Mouse (Mus musculus) hindbrain, postnatal 0 days (tissue): ENCODE results near the gene Hoxb5. TPM values are rescaled to one million over a fixed set of nuclear protein-coding genes. Genes with fewer than 3 reads are reported as not detected.

Experiments used
- ATAC-seq: fragments of 200-750 bp; cut with Nextera tagmentation; 2 replicates; pipeline ENCODE4 v1.8.0; 2017; ENCODE audit warnings: mild to moderate bottlenecking, moderate TSS enrichment, moderate library complexity
- DNase-seq: peaks from one replicate; pipeline ENCODE4 v3.0.0-alpha.2; 2015; ENCODE audit warnings: low spot score
- H3K27ac ChIP-seq: fragments of 300-500 bp; sonication (generic); 2 replicates; pipeline ENCODE4 v1.5.1; 2014; ENCODE audit warnings: mild to moderate bottlenecking
- H3K27me3 ChIP-seq: fragments of 300-500 bp; sonication (generic); 2 replicates; pipeline ENCODE4 v1.6.1; 2014; ENCODE audit warnings: low read length, mixed read lengths; ENCODE audit not compliant: insufficient read depth
- H3K36me3 ChIP-seq: fragments of 300-500 bp; sonication (generic); 2 replicates; pipeline ENCODE4 v1.6.1; 2014; ENCODE audit warnings: low read length, mixed read lengths; ENCODE audit not compliant: insufficient read depth
- H3K4me1 ChIP-seq: fragments of 300-500 bp; sonication (generic); 2 replicates; pipeline ENCODE4 v1.6.1; 2014; ENCODE audit warnings: antibody characterized with exemption, low read length, mixed read lengths; ENCODE audit not compliant: insufficient read depth
- H3K4me2 ChIP-seq: fragments of 300-500 bp; sonication (generic); 2 replicates; pipeline ENCODE4 v1.6.1; 2014; ENCODE audit warnings: low read depth, mild to moderate bottlenecking, low read length, moderate library complexity, mixed read lengths
- H3K4me3 ChIP-seq: fragments of 300-500 bp; sonication (generic); 2 replicates; pipeline ENCODE4 v1.5.1; 2014; ENCODE audit warnings: low read length
- H3K9ac ChIP-seq: fragments of 300-500 bp; sonication (generic); replicated peaks from 2 replicates; pipeline ENCODE4 v1.6.1; 2014; ENCODE audit warnings: mild to moderate bottlenecking, low read length, moderate library complexity, mixed read lengths
- H3K9me3 ChIP-seq: fragments of 300-500 bp; sonication (generic); 2 replicates; pipeline ENCODE4 v1.6.1; 2016; ENCODE audit warnings: low read length, mixed read lengths
- CTCF ChIP-seq: IDR thresholded peaks from 2 replicates; pipeline ENCODE4 v1.5.1; 2016; ENCODE audit warnings: antibody characterized with exemption, control low read depth, low read depth
- WGBS: fragments of 180-500 bp; shearing (Covaris S2); extraction: QIAGEN DNeasy Blood & Tissue Kit; methylation state at CpG from one replicate; pipeline ENCODE4 v1.1.7; 2014; 5-methylcytosine and 5-hydroxymethylcytosine counted together
- polyA plus RNA-seq: library from polyadenylated mRNA; unstranded; fragments of >200 nt; fragmentation: Nextera tagmentation; extraction: Ambion mirVana; gene quantifications from 2 replicates; pipeline ENCODE4 v1.2.1, GENCODE M21; 2015
- total RNA-seq: library from RNA; depleted of rRNA; stranded (reverse); fragments of >200 nt; gene quantifications from 2 replicates; pipeline ENCODE4 v1.2.3, GENCODE M21; 2014

The Hoxb5 gene
- total and polyA plus RNA-seq, 2 experiments from 2014 or later = 24.3 to 113 TPM

DNA sequence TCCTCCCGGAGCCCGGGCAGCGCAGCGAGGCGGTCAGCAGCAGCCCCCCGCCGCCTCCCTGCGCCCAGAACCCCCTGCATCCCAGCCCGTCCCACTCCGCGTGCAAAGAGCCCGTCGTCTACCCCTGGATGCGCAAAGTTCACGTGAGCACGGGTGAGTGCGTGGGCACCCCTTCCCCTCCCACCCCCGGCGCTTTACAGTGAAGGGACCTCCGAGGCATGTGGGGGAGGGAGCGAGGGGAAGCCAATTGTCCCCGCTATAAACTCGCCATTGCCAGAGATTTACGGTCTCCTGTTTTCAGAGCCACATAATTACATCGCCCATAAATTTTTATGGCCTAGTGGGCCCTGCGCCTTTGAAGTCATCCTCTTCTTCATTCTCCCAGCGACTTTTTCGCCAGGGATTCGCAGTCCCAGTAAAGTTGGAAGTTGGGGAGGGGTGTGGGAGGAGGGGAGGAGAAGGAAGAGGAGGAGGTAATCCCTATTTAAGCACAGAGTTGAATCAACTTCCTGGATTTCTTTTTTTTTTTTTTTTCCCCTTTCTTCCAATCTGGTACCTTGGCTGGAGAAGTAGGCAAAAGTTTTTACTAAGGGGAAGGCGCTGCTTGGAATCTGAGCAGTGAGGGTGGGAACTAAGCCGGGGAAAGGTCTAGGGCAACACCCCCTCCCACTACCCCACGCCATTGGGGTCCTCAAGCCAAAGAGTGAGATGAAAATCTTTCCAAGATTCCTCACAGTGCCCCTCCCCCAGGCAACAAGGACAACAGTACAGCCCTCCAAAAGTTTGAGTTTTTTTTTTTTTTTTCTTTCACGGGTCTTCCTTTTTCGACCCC, 16.2 kb downstream of the Hoxb5 start:
- Histone ChIP-seq H3K27me3 (peaks cover 71% of the 10 kb centered on the region), H3K27ac (peak overlapping the region; percentile 85), H3K9me3 (no peaks in the 10 kb centered on the region), H3K4me1 (no peaks in the 10 kb centered on the region), H3K36me3 (no peaks in the 10 kb centered on the region), H3K9ac (peak overlapping the region; percentile 60), H3K4me3 (peak overlapping the region; percentile 35), H3K4me2 (peak overlapping the region; percentile 56)
- ATAC-seq = 0 out of 2 replicates have a peak, but pooled peaks have one; percentile 31
- no peak for TF ChIP-seq CTCF
- no peak for DNase-seq
- WGBS = 2% methylated on average over 34 of the region's 34 CpGs

- DNase-seq (no peak), ATAC-seq (no peak; the same call in 1 of the 2 replicates)
- Histone ChIP-seq H3K27me3 (peaks cover 73% of the 10 kb centered on the region), H3K4me3 (peak overlapping the region; percentile 35), H3K4me1 (no peaks in the 10 kb centered on the region), H3K9ac (peak overlapping the region; percentile 18), H3K9me3 (no peaks in the 10 kb centered on the region), H3K4me2 (peak overlapping the region; percentile 56), H3K36me3 (no peaks in the 10 kb centered on the region), H3K27ac (peak overlapping the region; percentile 85)
- no peak for TF ChIP-seq CTCF
- WGBS = 1% methylated on average over 29 of the region's 29 CpGs
Measured at GRCm38 (mm10) chr11:96319910-96320309, 16.8 kb downstream of the Hoxb5 start.

DNA sequence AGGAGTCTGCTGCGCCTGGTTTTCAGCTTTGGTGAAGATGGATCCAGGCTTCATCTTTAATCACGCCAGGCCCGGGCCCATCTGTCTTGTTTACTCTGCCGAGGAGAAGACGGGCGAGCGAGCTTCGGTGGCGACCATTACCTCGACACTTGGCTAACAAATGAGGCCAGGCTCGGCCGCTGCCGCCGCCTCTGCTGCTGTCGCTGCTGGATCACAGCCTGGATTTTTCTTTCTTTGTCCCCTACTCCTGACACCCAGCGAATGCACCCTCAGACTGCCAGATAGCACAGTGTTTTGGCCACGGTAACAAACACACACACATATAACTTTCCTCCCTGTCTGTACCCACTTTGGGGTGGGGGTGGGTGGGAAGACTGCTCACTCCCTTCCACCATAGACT, 17.6 kb downstream of the Hoxb5 start:
- no peaks in the 10 kb centered on the region for H3K4me1 ChIP-seq
- H3K9me3 ChIP-seq = no peaks in the 10 kb centered on the region
- 8% methylated on average over 17 of the region's 17 CpGs for WGBS
- H3K27ac ChIP-seq = peak overlapping the region; percentile 85
- DNase-seq = peak; percentile 60
- no peak for ATAC-seq
- H3K36me3 ChIP-seq = no peaks in the 10 kb centered on the region
- peak overlapping the region; percentile 35 for H3K4me3 ChIP-seq
- peak overlapping the region; percentile 56 for H3K4me2 ChIP-seq
- peaks cover 73% of the 10 kb centered on the region for H3K27me3 ChIP-seq
- no peak for TF ChIP-seq CTCF
- H3K9ac ChIP-seq = peak overlapping the region; percentile 18

DNA sequence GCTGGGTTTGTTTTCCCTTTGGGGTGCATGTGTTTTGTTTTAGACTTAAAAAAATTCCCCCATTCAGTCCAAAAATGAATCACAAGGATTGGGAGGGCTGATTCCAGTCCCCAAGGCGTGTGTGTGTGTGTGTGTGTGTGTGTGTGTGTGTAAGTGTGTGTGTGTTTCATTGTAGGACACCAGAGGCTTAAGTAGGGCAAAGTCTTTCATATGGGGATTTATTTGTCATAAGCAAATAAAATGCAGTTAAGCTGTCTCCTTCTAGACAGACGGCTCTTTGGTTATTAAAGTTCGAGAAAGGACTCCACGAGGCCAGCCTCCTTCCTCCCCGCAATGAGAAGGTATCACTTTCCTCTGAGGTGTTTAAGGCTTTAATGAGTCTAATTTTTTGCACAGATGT, 18.7 kb downstream of the Hoxb5 start:
- Histone ChIP-seq H3K4me1 (no peaks in the 10 kb centered on the region), H3K9ac (no peak overlapping the region), H3K27ac (peak overlapping the region; percentile 85; the same call in 1 of the 2 replicates), H3K27me3 (peaks cover 73% of the 10 kb centered on the region), H3K4me3 (no peak overlapping the region), H3K4me2 (peak overlapping the region; percentile 56), H3K9me3 (no peaks in the 10 kb centered on the region), H3K36me3 (no peaks in the 10 kb centered on the region)
- no peak for TF ChIP-seq CTCF
- DNase-seq (no peak), ATAC-seq (no peak)
- 10% methylated on average over 5 of the region's 5 CpGs for WGBS

DNA sequence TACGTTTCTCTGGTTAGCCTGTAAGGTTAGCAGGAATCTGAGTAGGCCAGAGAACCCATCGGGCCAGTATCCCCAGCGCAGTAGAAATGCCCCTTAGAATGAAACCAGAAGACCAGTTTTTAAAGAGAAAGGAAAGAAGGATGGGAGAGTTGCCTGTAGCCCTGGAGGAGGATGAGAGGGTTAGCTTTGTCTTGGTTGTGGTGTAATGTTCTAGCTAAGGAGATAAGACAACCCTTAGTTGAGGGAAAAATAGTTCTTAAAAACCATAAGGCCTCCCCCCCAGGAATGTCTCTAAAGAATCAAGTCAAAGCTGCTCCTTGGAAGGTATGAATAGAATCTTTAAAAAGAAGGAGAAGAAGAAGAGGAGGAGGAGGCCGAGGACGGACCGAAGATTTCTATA, 19.6 kb downstream of the Hoxb5 start:
- Histone ChIP-seq H3K27me3 (peaks cover 80% of the 10 kb centered on the region), H3K9ac (0 out of 2 replicates have a peak overlapping the region, but pooled peaks have one; percentile 7), H3K9me3 (no peaks in the 10 kb centered on the region), H3K4me3 (0 out of 2 replicates have a peak overlapping the region, but pooled peaks have one; percentile 12), H3K4me1 (no peaks in the 10 kb centered on the region), H3K36me3 (no peaks in the 10 kb centered on the region), H3K27ac (peak overlapping the region; percentile 85; the same call in 1 of the 2 replicates), H3K4me2 (peak overlapping the region; percentile 56)
- 3% methylated on average over 6 of the region's 6 CpGs for WGBS
- no peak for ATAC-seq
- TF ChIP-seq CTCF = no peak
- DNase-seq = no peak

DNA sequence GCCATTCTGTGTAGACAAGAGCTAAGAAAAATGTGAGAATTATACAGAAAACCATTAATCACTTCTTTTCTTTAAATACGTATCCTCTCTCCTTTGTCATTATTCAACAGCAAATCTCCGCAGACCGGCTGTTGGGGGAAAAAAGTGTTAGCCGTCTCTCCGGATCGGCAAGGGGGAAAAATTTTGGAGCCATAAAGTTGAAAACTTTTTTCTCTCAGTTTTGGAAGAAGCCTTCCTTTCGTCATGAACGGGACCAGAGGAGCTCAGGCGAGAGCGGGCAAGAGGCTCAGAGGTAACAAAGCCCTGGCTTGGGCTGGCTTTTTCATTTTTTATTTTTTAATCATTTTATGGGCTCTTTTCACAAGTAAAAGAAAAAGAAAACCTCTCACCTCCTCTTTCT, 20.0 kb downstream of the Hoxb5 start, which contains the start of gene Hoxb3:
Gene Hoxb3, plus strand, starts transcription at position 173 of the 400 bp plus-strand sequence.
- H3K27ac ChIP-seq = peak within 1 kb of the TSS; percentile 85
- no peak for ATAC-seq
- no peak for TF ChIP-seq CTCF
- 13% methylated on average over 10 of the region's 10 CpGs for WGBS
- no peaks in the 10 kb centered on the region for H3K9me3 ChIP-seq
- H3K36me3 ChIP-seq = no peaks in the 10 kb centered on the region
- peak within 1 kb of the TSS; percentile 37; the same call in 1 of the 2 replicates for H3K9ac ChIP-seq
- DNase-seq = no peak
- peak within 1 kb of the TSS; percentile 17 for H3K4me3 ChIP-seq
- peaks cover 80% of the 10 kb centered on the region for H3K27me3 ChIP-seq
- no peaks in the 10 kb centered on the region for H3K4me1 ChIP-seq
- peak within 1 kb of the TSS; percentile 56 for H3K4me2 ChIP-seq
